Mouse (Mus musculus) CH12F3 (cell line): ENCODE data around the gene Gm6993.

ENCODE experiments used
- in situ Hi-C: fragments of 300-500 bp; cut with MboI; formaldehyde crosslinking; loops from 2 replicates; pipeline ENCODE4 v1.14.3; 2020; ENCODE audit warnings: low sequenced_read_pairs

Gene Gm6993

DNA sequence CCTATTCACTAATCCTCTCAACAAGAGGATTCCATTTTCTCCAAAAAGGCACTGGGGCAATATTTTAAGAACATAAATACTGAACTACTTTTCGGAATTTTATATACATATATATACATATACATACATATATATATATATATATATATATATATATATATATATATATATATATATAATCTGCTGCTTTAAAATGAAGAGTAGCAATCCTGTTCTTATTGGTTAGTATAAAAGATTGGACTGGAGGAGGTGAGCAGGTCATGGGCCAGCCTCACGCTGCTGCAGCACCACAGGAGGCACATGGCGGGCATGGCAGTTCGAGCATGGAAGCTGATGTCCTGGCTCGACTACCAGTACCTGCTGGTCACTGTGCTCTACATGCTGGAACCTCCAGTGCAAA lies at the start of gene Gm6993:
Gene Gm6993 (plus strand): TSS at position 301 of the 400 bp plus-strand sequence.
- in situ Hi-C loops: no loop called here

- in situ Hi-C loops: no loop called here
These were observed 49.1 kb upstream of the Gm6993 start for GRCm38 (mm10) chr12:31191329-31191954.

GRCm38 (mm10) chr12:31202509-31202908 lies 38.1 kb upstream of the Gm6993 start:
- in situ Hi-C loops: no loop called here

GRCm38 (mm10) chr12:31203746-31204455 lies 36.7 kb upstream of the Gm6993 start:
- in situ Hi-C loops: no loop called here

- in situ Hi-C loops: no loop called here
These were observed 35.7 kb upstream of the Gm6993 start for GRCm38 (mm10) chr12:31204898-31205297.

- in situ Hi-C loops: no loop called here
These were observed 34.5 kb upstream of the Gm6993 start for GRCm38 (mm10) chr12:31205983-31206633.

GRCm38 (mm10) chr12:31208766-31209165 lies 31.8 kb upstream of the Gm6993 start:
- in situ Hi-C loops: no loop called here

GRCm38 (mm10) chr12:31209377-31209805 lies 31.2 kb upstream of the Gm6993 start:
- in situ Hi-C loops: no loop called here

- in situ Hi-C loops: no loop called here
These were observed 27.0 kb upstream of the Gm6993 start for GRCm38 (mm10) chr12:31213556-31213955.

GRCm38 (mm10) chr12:31215003-31215402 lies 25.6 kb upstream of the Gm6993 start:
- in situ Hi-C loops: no loop called here

DNA sequence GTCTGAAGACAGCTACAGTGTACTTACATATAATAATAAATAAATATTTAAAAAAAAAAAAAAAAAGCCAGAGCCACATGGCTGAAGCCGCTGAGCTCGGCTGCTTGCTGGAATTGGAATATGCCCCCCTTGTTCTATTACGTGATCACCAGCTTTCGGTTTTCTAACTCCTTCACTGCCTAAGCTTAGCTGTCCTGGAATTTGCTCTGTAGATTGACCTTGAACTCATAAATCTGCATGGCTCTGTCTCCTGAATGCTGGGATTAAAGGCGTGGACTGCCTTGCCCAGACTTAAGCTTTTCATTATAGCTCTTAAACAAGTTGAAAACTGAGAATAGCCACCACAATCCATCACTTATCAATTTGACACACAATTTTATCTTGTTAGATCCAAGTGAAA lies 23.3 kb upstream of the Gm6993 start:
- in situ Hi-C loops: no loop called here

DNA sequence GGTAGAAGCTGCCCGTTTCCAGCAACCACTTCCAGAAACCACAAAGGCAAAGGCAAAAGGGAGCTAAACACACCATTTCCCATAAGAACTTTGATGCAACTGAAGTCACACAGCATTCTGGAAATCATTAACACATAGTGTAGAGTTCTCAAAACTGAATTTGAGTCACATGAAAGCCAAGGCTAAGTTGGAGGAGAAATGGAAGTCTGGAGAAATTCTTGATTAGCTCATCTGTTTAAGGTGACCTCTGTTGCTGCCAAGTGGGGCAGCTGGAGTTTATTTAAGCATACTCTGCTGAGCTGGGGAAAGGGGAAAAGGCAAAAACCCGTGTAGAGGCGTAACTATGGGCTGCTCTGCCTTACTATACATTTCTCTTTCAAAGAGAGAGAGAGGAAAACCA lies 21.8 kb upstream of the Gm6993 start:
- in situ Hi-C loops: no loop called here

DNA sequence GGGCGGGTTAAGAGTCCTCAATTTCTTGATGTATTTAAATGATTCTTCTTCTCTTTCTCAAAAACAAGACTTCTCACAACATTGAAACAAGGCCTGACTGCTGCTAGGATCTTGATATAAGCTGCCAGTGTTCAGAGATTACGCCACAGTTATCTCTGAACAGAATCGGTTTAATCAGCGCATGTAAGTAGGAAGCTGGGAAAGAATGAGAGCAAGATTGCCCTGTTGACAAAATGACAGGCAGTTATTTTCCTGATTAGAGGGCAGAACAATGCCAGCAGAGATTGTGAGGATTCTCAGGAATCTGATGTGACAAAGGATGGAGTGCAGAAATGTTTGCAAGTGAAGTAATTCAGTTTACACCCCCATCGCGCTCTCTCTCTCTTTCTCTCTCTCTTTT lies 19.0 kb upstream of the Gm6993 start:
- in situ Hi-C loops: no loop called here

DNA sequence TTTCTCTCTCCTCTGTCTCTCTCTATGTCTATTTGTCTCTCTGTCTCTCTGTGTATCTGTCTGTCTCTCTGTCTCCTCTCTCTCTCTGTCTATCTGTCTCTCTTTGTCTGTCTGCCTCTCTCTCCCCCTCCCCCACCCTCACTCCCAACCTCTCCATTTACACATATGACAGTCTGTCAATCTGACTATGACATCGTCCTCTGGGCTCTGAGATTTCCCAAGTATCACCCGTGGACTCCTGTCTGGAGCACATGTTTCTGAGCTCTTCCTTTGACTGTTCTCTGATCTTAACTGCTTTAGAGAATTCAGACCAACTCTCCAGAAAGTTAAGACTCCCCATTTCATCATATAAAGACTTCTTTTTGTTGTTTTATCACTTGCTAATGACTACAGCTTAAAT lies 18.3 kb upstream of the Gm6993 start:
- in situ Hi-C loops: no loop called here

GRCm38 (mm10) chr12:31222741-31223140 lies 17.8 kb upstream of the Gm6993 start:
- in situ Hi-C loops: no loop called here

DNA sequence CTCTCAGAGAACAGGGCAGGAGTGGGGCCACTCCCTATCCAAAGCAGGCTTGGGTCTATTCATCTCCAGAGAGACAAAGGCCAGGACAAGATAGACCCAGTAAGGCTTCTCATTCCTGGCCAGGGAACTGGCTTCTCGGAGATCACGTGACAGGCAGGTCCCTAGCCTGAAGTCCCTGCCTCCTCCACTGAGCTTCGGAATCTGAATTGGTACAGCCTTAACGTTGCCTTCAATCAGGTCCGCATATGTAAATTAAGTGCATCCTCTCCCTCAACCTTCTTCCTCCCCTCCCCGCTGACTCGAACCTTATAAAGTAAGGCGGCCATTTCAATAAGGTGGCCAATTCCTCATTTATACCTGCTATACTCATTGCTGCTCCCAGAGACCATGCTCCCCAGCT lies 15.1 kb upstream of the Gm6993 start:
- in situ Hi-C loops: no loop called here

GRCm38 (mm10) chr12:31227167-31227566 lies 13.4 kb upstream of the Gm6993 start:
- in situ Hi-C loops: no loop called here

DNA sequence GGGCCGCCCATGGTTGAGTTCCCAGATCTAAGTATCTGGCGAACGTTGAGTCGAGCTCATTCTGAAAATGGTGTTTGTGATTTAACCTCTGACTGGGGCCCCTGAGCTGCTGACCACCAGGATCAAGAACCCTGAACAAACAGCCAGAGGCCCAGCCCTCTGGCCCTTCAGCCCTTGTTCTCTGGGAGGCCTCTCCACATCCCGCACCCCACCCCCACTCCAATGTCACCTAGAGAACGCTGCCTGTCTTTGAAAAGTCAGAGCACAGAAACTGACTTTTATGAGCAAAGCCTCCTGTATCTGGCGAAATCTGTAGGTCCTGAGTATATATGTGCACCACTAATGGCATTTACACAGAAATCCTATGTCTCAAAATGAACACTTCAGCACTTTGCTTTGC lies 11.7 kb upstream of the Gm6993 start:
- in situ Hi-C loops: no loop called here

GRCm38 (mm10) chr12:31232635-31233034 lies 7.9 kb upstream of the Gm6993 start:
- in situ Hi-C loops: no loop called here

GRCm38 (mm10) chr12:31235018-31235417 lies 5.6 kb upstream of the Gm6993 start:
- in situ Hi-C loops: no loop called here

DNA sequence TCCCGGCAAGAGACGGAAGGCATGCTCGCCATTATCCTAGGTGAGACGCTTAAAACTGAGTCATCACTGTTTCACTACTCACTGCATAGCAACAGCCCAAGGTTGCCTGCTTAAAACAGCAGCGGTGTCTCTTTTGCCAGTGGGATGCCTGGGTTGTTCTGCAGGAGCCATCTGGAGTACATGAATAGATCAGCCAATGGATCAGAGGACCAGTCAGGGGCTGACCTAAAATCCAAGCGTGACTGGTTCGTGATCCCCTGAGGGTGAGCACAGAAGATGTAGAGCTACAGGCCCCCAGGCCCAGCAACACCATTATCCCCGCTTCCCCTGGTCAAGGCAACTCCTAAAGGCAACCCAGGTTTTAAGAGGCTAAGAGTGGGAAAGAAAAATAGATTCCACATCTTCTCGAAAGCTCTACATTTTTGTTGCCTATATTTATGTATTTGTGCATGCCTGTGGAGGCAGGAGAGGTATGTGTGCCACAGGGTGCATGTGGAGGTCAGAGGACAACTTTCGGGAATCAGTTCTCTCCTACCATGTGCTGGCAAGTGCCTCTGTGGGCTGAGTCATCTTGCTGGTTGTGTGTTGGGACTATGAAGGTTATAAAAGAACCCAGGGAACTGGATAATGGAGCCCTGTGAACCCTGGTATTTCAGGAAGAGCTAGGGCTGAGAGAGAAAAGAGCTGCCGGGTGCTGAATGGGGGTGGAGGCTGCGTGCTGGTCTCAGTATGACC lies 3.5 kb upstream of the Gm6993 start:
- in situ Hi-C loops: no loop called here
